Mouse (Mus musculus) ES-E14 (cell line): ENCODE data around the gene Arpc3. TPM values are rescaled to one million over a fixed set of nuclear protein-coding genes. Genes with fewer than 3 reads are reported as not detected.

Source experiments
- DNase-seq: peaks from one replicate; pipeline ENCODE4 v3.0.0-alpha.2; 2013; ENCODE audit warnings: low read depth, low spot score
- H3K27ac ChIP-seq: 2 replicates; pipeline ENCODE4 v1.5.1; 2012; ENCODE audit warnings: low read depth, mild to moderate bottlenecking, low read length, moderate library complexity, mixed read lengths; ENCODE audit not compliant: poor library complexity, insufficient read depth, severe bottlenecking
- H3K36me3 ChIP-seq: 2 replicates; pipeline ENCODE4 v1.6.1; 2012; ENCODE audit warnings: mild to moderate bottlenecking, low read length, moderate library complexity, mixed read lengths; ENCODE audit not compliant: control insufficient read depth, poor library complexity, insufficient read depth, severe bottlenecking
- H3K4me1 ChIP-seq, 2 experiments: fragments of 150-350 bp in 1 of 2; sonication (generic) in 1 of 2; 2 replicates each; pipeline ENCODE4 v1.6.1; 2012; ENCODE audit warnings: low read length in 2 of 2, mild to moderate bottlenecking in 1 of 2, mixed read lengths in 1 of 2; ENCODE audit not compliant: control insufficient read depth in 2 of 2, insufficient read depth in 2 of 2, poor library complexity in 1 of 2
- H3K4me3 ChIP-seq, 2 experiments: fragments of 150-350 bp in 1 of 2; sonication (generic) in 1 of 2; 2 replicates each; pipeline ENCODE4 v1.5.1; 2012; ENCODE audit warnings: low read length in 2 of 2, low read depth in 1 of 2, mild to moderate bottlenecking in 1 of 2, mixed read lengths in 1 of 2; ENCODE audit not compliant: insufficient read depth in 1 of 2, poor library complexity in 1 of 2, severe bottlenecking in 1 of 2
- H3K9ac ChIP-seq: 2 replicates; pipeline ENCODE4 v1.6.1; 2012; ENCODE audit warnings: low read depth, mild to moderate bottlenecking, low read length, mixed read lengths; ENCODE audit not compliant: poor library complexity, insufficient read depth, severe bottlenecking
- H3K9me3 ChIP-seq: fragments of 150-350 bp; sonication (generic); 2 replicates; pipeline ENCODE4 v1.6.1; 2012; ENCODE audit warnings: low read depth, mild to moderate bottlenecking, low read length; ENCODE audit not compliant: control insufficient read depth, insufficient read depth
- CHD2 ChIP-seq: IDR thresholded peaks from 2 replicates; pipeline ENCODE4 v1.6.1; 2014; ENCODE audit warnings: mild to moderate bottlenecking, low read depth, low read length, inconsistent platforms
- HCFC1 ChIP-seq: IDR thresholded peaks from 2 replicates; pipeline ENCODE4 v1.6.1; 2012; ENCODE audit warnings: low read length, inconsistent platforms, borderline replicate concordance; ENCODE audit not compliant: insufficient read depth
- MAFK ChIP-seq: IDR thresholded peaks from 2 replicates; pipeline ENCODE4 v1.6.1; 2014; ENCODE audit warnings: mild to moderate bottlenecking, low read depth, low read length, inconsistent platforms; ENCODE audit not compliant: insufficient read depth
- ZC3H11A ChIP-seq: IDR thresholded peaks from 2 replicates; pipeline ENCODE4 v1.6.1; 2012; ENCODE audit warnings: low read depth, mild to moderate bottlenecking, inconsistent platforms, low read length, borderline replicate concordance
- ZNF384 ChIP-seq: IDR thresholded peaks from 2 replicates; pipeline ENCODE4 v1.6.1; 2012; ENCODE audit warnings: low read depth, low read length, inconsistent platforms
- in situ Hi-C, 2 experiments: fragments of 600-800 bp; cut with MboI; formaldehyde crosslinking; loops; one replicate each; pipeline ENCODE4 v1.15.1; 2025; ENCODE audit warnings: low sequenced_read_pairs in 2 of 2, inconsistent platforms in 1 of 2; ENCODE audit not compliant: unreplicated experiment in 2 of 2
- total RNA-seq: library from RNA; depleted of rRNA; stranded (reverse); fragments of 300-350 nt; gene quantifications from 2 replicates; pipeline ENCODE4 v1.2.3, GENCODE M21; 2012

The Arpc3 gene
- total RNA-seq, 1 experiment, result 165 TPM

DNA sequence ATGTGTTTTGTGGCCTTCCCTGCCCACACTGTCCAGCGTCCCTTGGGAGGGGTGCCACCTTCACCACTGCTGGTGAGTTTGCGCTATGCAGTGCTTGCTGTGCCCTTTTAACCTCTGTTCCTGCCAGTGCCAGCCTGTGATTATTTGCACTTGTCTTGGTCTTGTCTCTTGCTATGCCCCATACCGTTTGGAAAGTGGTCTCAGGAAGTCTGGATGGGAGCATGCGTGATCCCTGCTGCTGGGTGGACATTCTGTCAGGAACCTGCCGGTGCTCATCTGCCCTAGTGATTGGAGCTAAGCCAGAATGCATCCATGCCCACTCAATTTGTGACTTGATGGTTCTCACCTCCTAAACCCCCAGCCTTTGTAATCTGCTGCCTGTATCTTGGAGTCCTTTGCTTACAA, 59.2 kb downstream of the Arpc3 start:
- H3K36me3 ChIP-seq, result peaks cover 36% of the 10 kb centered on the region
- in situ Hi-C loops, result loop anchor here in 1 of 2 experiments (25.0 kb wide), 1 partner anchor 1961 kb away; no protein-coding TSS in a partner anchor
- DNase-seq, result no peak

DNA sequence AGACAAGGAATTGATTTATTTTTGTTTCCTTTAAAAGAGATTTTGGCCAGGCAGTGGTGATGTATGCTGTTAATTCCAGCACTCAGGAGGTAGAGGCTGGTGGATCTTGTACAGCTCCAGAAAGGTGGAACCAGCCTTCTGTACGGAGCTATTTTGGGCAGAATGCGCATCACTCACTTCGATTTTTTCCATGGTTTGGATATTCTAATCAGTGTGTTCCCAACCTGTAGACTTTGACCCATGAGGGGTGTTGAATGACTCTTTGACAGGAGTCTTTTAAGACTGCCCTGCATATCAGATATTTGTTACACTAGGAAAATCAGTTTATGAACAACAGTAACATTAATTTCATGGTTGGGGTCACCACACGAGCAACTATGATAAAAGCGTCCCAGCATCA, 59.6 kb downstream of the Arpc3 start:
- Histone ChIP-seq H3K9ac (no peak overlapping the region), H3K4me3 (no peak overlapping the region), H3K27ac (no peak overlapping the region; the same call in 1 of the 2 replicates), H3K4me1 (peaks cover 15 to 30% of the 10 kb centered on the region in 2 experiments), H3K9me3 (no peaks in the 10 kb centered on the region), H3K36me3 (peaks cover 33% of the 10 kb centered on the region)
- TF ChIP-seq ZNF384, result no peak
- in situ Hi-C loops, result loop anchor here in 1 of 2 experiments (25.0 kb wide), 1 partner anchor 1961 kb away; no protein-coding TSS in a partner anchor
- DNase-seq, result no peak

More for the DNA sequence above, 59.2 kb downstream of the Arpc3 start:
- TF ChIP-seq CHD2 (no peak), ZC3H11A (no peak), ZNF384 (no peak), HCFC1 (no peak), MAFK (no peak)
- Histone ChIP-seq H3K9ac (no peak overlapping the region), H3K9me3 (no peaks in the 10 kb centered on the region), H3K4me1 (peaks cover 15 to 31% of the 10 kb centered on the region in 2 experiments), H3K4me3 (no peak overlapping the region), H3K27ac (no peak overlapping the region)

DNA sequence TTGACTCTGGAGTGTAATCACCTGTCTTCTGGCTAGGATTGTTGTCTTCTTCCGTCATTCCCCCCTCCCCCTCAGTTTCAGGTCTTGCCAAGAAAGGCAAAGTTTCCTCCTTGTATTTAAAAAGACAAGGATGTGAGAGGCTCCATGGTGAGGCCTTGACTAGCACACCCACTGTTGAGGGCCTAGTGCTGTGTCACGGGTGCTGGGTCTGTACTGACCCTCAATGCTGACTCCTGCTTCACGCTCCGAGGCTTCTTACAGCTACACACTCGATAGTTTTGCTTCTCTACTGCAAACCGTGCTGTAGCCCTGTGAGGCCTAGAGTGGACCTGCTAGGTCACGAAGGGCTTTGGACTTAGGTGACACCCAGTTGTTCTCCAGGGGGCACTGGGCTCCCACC, 60.5 kb downstream of the Arpc3 start:
- no peak overlapping the region for H3K9ac ChIP-seq
- no peak for DNase-seq
- peaks cover 37% of the 10 kb centered on the region for H3K36me3 ChIP-seq
- no peak for TF ChIP-seq MAFK
- TF ChIP-seq ZNF384, result no peak
- TF ChIP-seq HCFC1, result no peak
- TF ChIP-seq ZC3H11A, result no peak
- no peak for TF ChIP-seq CHD2
- no peaks in the 10 kb centered on the region for H3K9me3 ChIP-seq
- H3K4me1 ChIP-seq, result peaks cover 17 to 30% of the 10 kb centered on the region in 2 experiments
- in situ Hi-C loops, result loop anchor here in 1 of 2 experiments (25.0 kb wide), 1 partner anchor 1960 kb away; no protein-coding TSS in a partner anchor
- peak overlapping the region; percentile 88 for H3K27ac ChIP-seq
- H3K4me3 ChIP-seq, result no peak overlapping the region

DNA sequence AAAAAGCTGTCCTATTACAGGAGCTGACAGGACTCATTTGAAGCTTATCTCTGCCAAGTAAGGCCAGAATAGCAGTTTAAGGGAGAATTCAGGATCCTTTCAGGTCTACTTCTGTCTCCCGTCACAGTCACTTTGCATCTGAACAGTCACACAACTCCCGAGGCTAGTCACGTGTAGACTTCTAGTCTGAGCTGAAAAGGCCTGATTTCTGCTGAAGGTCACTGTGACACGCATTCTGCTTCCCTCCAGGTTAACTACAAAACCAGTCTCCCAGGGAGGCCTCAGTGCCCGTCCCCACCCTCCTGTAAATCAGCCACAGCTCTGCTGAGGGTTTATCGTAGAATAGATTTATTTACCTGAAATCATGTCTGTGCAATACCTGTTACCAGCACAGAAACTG, 61.5 kb downstream of the Arpc3 start:
- Histone ChIP-seq H3K27ac (peak overlapping the region; percentile 88), H3K4me1 (peaks cover 17 to 32% of the 10 kb centered on the region in 2 experiments), H3K9ac (no peak overlapping the region), H3K4me3 (no peak overlapping the region), H3K36me3 (peaks cover 46% of the 10 kb centered on the region), H3K9me3 (no peaks in the 10 kb centered on the region)
- peak; percentile 84 for DNase-seq
- in situ Hi-C loops, result loop anchor here in 1 of 2 experiments (25.0 kb wide), 1 partner anchor 1959 kb away; no protein-coding TSS in a partner anchor
- no peak for TF ChIP-seq ZNF384
- no peak for TF ChIP-seq MAFK
- no peak for TF ChIP-seq HCFC1
- no peak for TF ChIP-seq ZC3H11A
- no peak for TF ChIP-seq CHD2

DNA sequence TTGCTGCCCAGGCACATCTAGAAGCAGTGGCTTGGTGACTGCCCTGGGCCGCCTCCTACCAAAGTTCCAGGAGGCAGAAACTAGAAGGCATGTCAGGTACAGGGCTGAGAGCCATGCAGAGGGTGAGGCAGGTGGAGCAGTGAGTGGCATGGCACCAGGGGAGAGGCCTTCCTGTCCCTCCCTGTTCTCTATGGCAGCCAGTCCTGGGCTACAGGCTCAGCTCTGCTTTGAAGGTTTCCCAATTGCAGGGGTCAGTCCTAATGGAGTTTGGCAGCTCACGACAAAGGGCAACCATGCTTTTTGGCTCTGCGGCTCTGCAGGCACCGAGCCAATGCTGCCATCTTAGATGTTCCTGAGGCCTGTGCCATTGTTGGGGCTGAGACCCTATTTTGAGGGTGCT, 62.8 kb downstream of the Arpc3 start:
- TF ChIP-seq MAFK, result no peak
- no peak for TF ChIP-seq HCFC1
- TF ChIP-seq ZC3H11A, result no peak
- TF ChIP-seq CHD2, result no peak
- TF ChIP-seq ZNF384, result no peak
- Histone ChIP-seq H3K9ac (no peak overlapping the region), H3K4me3 (no peak overlapping the region), H3K36me3 (peaks cover 58% of the 10 kb centered on the region), H3K9me3 (no peaks in the 10 kb centered on the region), H3K4me1 (peaks cover 17 to 34% of the 10 kb centered on the region in 2 experiments), H3K27ac (peak overlapping the region; percentile 75)
- in situ Hi-C loops, result loop anchor here in 1 of 2 experiments (25.0 kb wide), 1 partner anchor 1958 kb away; no protein-coding TSS in a partner anchor
- no peak for DNase-seq
